Mouse (Mus musculus) erythroblast, embryonic 14.5 days (primary cell): ENCODE measurements at regions not wholly inside any gene's neighbourhood (a gene's known extent, or its start where the extent isn't known, plus 50 kb on each side); places are given as distances from the start of the nearest gene placed in this dataset.

ENCODE experiments used
- H3K27me3 ChIP-seq: 2 replicates; pipeline ENCODE4 v1.6.1; 2012; ENCODE audit warnings: inconsistent platforms; ENCODE audit not compliant: control insufficient read depth
- H3K36me3 ChIP-seq: 2 replicates; pipeline ENCODE4 v1.6.1; 2012; ENCODE audit warnings: mild to moderate bottlenecking, inconsistent platforms; ENCODE audit not compliant: control insufficient read depth
- H3K4me1 ChIP-seq: 2 replicates; pipeline ENCODE4 v1.6.1; 2012; ENCODE audit warnings: inconsistent platforms; ENCODE audit not compliant: control insufficient read depth
- H3K4me3 ChIP-seq: replicated peaks from 2 replicates; pipeline ENCODE3; 2012; ENCODE audit warnings: moderate library complexity, mild to moderate bottlenecking, inconsistent platforms
- H3K9me3 ChIP-seq: 2 replicates; pipeline ENCODE4 v1.6.1; 2012; ENCODE audit warnings: low read length, inconsistent platforms, mixed read lengths; ENCODE audit not compliant: control insufficient read depth
- GATA1 ChIP-seq: IDR thresholded peaks from 2 replicates; pipeline ENCODE4 v1.6.1; 2012; ENCODE audit warnings: low read length, inconsistent platforms, mixed read lengths
- TAL1 ChIP-seq: IDR thresholded peaks from 3 replicates; pipeline ENCODE4 v1.6.1; 2012; ENCODE audit warnings: low read length, inconsistent platforms, mixed read lengths

DNA sequence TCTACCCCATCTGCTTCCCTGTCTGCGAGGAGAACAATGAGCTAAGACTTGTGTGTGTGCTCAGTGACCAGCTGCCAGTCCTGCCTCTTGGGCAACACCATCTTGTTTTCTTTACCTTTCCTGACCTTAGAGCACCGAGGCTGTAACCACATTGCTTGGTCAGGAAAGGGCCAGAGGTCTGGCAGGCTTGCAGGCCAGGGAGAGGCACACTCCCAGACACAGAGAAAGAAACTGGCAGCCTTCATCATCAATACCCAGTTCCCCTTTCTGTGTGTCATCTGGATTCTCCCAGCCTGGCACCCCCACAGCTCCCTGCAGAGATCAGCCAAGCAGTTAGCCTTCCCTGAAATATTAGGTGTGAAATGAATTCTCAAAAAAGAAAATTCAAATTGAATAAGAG lies 198.8 kb downstream of the Bcor start:
- no peak overlapping the region for H3K4me3 ChIP-seq
- TF ChIP-seq TAL1 (no peak), GATA1 (no peak)
- no peaks in the 10 kb centered on the region for H3K9me3 ChIP-seq
- no peaks in the 10 kb centered on the region for H3K27me3 ChIP-seq
- H3K36me3 ChIP-seq: no peaks in the 10 kb centered on the region
- peaks cover 15% of the 10 kb centered on the region for H3K4me1 ChIP-seq

DNA sequence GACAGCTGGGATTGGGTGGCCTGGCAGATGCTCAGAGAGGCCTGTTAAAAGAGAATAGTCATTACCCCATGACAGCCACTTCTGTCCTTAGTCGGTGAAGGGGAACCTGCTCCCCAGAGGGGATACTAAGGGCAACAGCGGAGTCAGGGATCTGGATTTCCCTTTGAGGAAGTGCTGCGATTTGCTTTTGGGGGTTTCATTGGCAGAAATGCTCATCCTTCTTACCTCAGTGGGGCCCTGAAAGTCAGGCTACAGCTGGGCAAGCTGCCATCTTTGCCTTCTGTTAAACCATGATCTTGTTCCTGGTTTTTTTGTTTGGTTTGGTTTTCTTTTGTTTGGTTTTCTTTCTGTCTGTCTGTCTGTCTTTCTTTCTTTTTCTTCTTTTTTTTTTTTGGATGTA lies 195.7 kb downstream of the Bcor start:
- Histone ChIP-seq H3K4me3 (no peak overlapping the region), H3K27me3 (no peaks in the 10 kb centered on the region), H3K36me3 (no peaks in the 10 kb centered on the region), H3K9me3 (no peaks in the 10 kb centered on the region), H3K4me1 (peaks cover 15% of the 10 kb centered on the region)
- TF ChIP-seq GATA1 (no peak), TAL1 (no peak)

DNA sequence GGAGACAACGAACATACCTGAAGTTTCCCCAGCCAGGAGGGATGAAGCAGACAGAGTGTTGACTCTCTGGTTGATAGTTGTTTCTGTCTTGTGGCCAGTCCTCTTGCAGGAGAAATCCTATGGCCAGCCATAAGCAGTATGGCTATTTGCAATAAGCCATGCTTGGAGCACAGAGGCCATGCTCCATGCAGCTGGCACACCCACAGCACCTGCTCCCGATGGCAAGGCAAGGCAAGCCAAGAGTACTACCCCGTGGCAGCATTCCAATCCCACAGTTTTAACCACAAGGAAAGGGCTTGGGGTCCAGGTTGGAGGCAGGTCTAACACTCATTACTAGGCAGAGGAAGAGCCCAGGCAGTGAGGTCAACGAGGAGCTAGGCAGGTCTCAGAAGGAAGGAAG lies 181.5 kb downstream of the Bcor start:
- Histone ChIP-seq H3K36me3 (no peaks in the 10 kb centered on the region), H3K4me3 (no peak overlapping the region), H3K9me3 (no peaks in the 10 kb centered on the region), H3K4me1 (peaks cover 4% of the 10 kb centered on the region), H3K27me3 (no peaks in the 10 kb centered on the region)
- TF ChIP-seq GATA1 (no peak), TAL1 (no peak)

- H3K4me3 ChIP-seq: no peak overlapping the region
- H3K4me1 ChIP-seq: peaks cover 9% of the 10 kb centered on the region
- H3K27me3 ChIP-seq: no peaks in the 10 kb centered on the region
- H3K36me3 ChIP-seq: no peaks in the 10 kb centered on the region
- no peaks in the 10 kb centered on the region for H3K9me3 ChIP-seq
- TF ChIP-seq TAL1 (no peak), GATA1 (no peak)
Measured at GRCm38 (mm10) chrX:11983276-11983675, 176.9 kb downstream of the Bcor start.
